Mouse (Mus musculus) stomach, embryonic 16.5 days (tissue): Measurements from ENCODE around the gene Rin2. TPM values are rescaled to one million over a fixed set of nuclear protein-coding genes. Genes with fewer than 3 reads are reported as not detected.
A peak's percentile ranks its signal among the peaks of the same experiment; 100 is the strongest.

ENCODE experiments used
- ATAC-seq: fragments of 200-750 bp; cut with Nextera tagmentation; 2 replicates; pipeline ENCODE4 v1.8.0; 2017; ENCODE audit warnings: moderate number of reproducible peaks, moderate TSS enrichment; ENCODE audit not compliant: insufficient read depth, low FRiP score
- H3K27ac ChIP-seq: fragments of 300-500 bp; sonication (generic); 2 replicates; pipeline ENCODE4 v1.5.1; 2014; ENCODE audit warnings: low read length
- H3K27me3 ChIP-seq: fragments of 300-500 bp; sonication (generic); 2 replicates; pipeline ENCODE4 v1.6.1; 2014; ENCODE audit warnings: low read length, control low read depth, mixed read lengths; ENCODE audit not compliant: control insufficient read depth, insufficient read depth
- H3K36me3 ChIP-seq: fragments of 300-500 bp; sonication (generic); 2 replicates; pipeline ENCODE4 v1.6.1; 2014; ENCODE audit warnings: low read length; ENCODE audit not compliant: control insufficient read depth, insufficient read depth
- H3K4me1 ChIP-seq: fragments of 300-500 bp; sonication (generic); 2 replicates; pipeline ENCODE4 v1.6.1; 2014; ENCODE audit warnings: low read length, control low read depth, mixed read lengths; ENCODE audit not compliant: control insufficient read depth, insufficient read depth
- H3K4me2 ChIP-seq: fragments of 300-500 bp; sonication (generic); 2 replicates; pipeline ENCODE4 v1.6.1; 2014; ENCODE audit warnings: low read depth, low read length, mixed read lengths
- H3K4me3 ChIP-seq: fragments of 300-500 bp; sonication (generic); replicated peaks from 2 replicates; pipeline ENCODE4 v1.5.1; 2014; ENCODE audit warnings: mild to moderate bottlenecking, low read length
- H3K9ac ChIP-seq: fragments of 300-500 bp; sonication (generic); 2 replicates; pipeline ENCODE4 v1.6.1; 2014; ENCODE audit warnings: low read length
- H3K9me3 ChIP-seq: fragments of 300-500 bp; sonication (generic); replicated peaks from 2 replicates; pipeline ENCODE4 v1.6.1; 2016; ENCODE audit warnings: low read length, control low read depth; ENCODE audit not compliant: control insufficient read depth
- WGBS: fragments of 180-500 bp; shearing (Covaris S2); extraction: QIAGEN DNeasy Blood & Tissue Kit; methylation state at CpG from one replicate; pipeline ENCODE4 v1.1.7; 2014; 5-methylcytosine and 5-hydroxymethylcytosine counted together
- polyA plus RNA-seq: library from polyadenylated mRNA; unstranded; fragments of >200 nt; fragmentation: Nextera tagmentation; extraction: Ambion mirVana; gene quantifications from 2 replicates; pipeline ENCODE4 v1.2.1, GENCODE M21; 2015

Rin2 gene
- polyA plus RNA-seq, 1 experiment from 2014 or later = 37.3 TPM

- peak overlapping the region; percentile 78 for H3K27ac ChIP-seq
- H3K27me3 ChIP-seq = no peaks in the 10 kb centered on the region
- H3K4me2 ChIP-seq = peak overlapping the region; percentile 55
- no peaks in the 10 kb centered on the region for H3K9me3 ChIP-seq
- peak overlapping the region; percentile 40 for H3K4me3 ChIP-seq
- WGBS = 18% methylated on average over 3 of the region's 3 CpGs
- H3K9ac ChIP-seq = peak overlapping the region; percentile 59
- peaks cover 37% of the 10 kb centered on the region for H3K4me1 ChIP-seq
- no peak for ATAC-seq
- H3K36me3 ChIP-seq = no peaks in the 10 kb centered on the region
Measured at GRCm38 (mm10) chr2:145786618-145786932, 111.6 kb downstream of the Rin2 start.

- H3K9ac ChIP-seq = no peak overlapping the region
- H3K4me1 ChIP-seq = peaks cover 37% of the 10 kb centered on the region
- H3K36me3 ChIP-seq = no peaks in the 10 kb centered on the region
- no peaks in the 10 kb centered on the region for H3K9me3 ChIP-seq
- H3K4me2 ChIP-seq = peak overlapping the region; percentile 55; the same call in 1 of the 2 replicates
- 57% methylated on average over 7 of the region's 7 CpGs for WGBS
- no peaks in the 10 kb centered on the region for H3K27me3 ChIP-seq
- H3K4me3 ChIP-seq = peak overlapping the region; percentile 13
- peak; percentile 67; the same call in 1 of the 2 replicates for ATAC-seq
- H3K27ac ChIP-seq = peak overlapping the region; percentile 42; the same call in 1 of the 2 replicates
Measured at GRCm38 (mm10) chr2:145787486-145787885, 112.5 kb downstream of the Rin2 start.

- Histone ChIP-seq H3K27me3 (no peaks in the 10 kb centered on the region), H3K4me2 (no peak overlapping the region), H3K9ac (no peak overlapping the region), H3K4me3 (no peak overlapping the region), H3K4me1 (peaks cover 29% of the 10 kb centered on the region), H3K9me3 (no peaks in the 10 kb centered on the region), H3K36me3 (no peaks in the 10 kb centered on the region), H3K27ac (no peak overlapping the region)
- ATAC-seq = no peak
- WGBS = 95% methylated on average over 3 of the region's 3 CpGs
Measured at GRCm38 (mm10) chr2:145788562-145789346, 113.7 kb downstream of the Rin2 start.

- no peaks in the 10 kb centered on the region for H3K36me3 ChIP-seq
- 37% methylated on average over 1 of the region's 1 CpGs for WGBS
Measured at GRCm38 (mm10) chr2:145793702-145794101, 118.7 kb downstream of the Rin2 start.

GRCm38 (mm10) chr2:145794318-145794954 lies 119.4 kb downstream of the Rin2 start:
- peak; percentile 49; the same call in 1 of the 2 replicates for ATAC-seq

More at GRCm38 (mm10) chr2:145793702-145794101, 118.7 kb downstream of the Rin2 start:
- Histone ChIP-seq H3K27ac (no peak overlapping the region), H3K4me3 (no peak overlapping the region), H3K4me1 (no peaks in the 10 kb centered on the region), H3K9me3 (no peaks in the 10 kb centered on the region), H3K4me2 (no peak overlapping the region), H3K27me3 (no peaks in the 10 kb centered on the region), H3K9ac (no peak overlapping the region)
- ATAC-seq = no peak

GRCm38 (mm10) chr2:145797851-145798250 lies 122.8 kb downstream of the Rin2 start:
- no peak for ATAC-seq
- WGBS = 63% methylated on average over 1 of the region's 1 CpGs

More at GRCm38 (mm10) chr2:145794318-145794954, 119.4 kb downstream of the Rin2 start:
- Histone ChIP-seq H3K4me2 (no peak overlapping the region), H3K27me3 (no peaks in the 10 kb centered on the region), H3K36me3 (no peaks in the 10 kb centered on the region), H3K4me1 (no peaks in the 10 kb centered on the region), H3K9me3 (no peaks in the 10 kb centered on the region), H3K4me3 (no peak overlapping the region), H3K9ac (no peak overlapping the region), H3K27ac (no peak overlapping the region)
- whole genome bisulfite sequencing = 39% methylated on average over 5 of the region's 5 CpGs

GRCm38 (mm10) chr2:145798954-145799353 lies 123.9 kb downstream of the Rin2 start:
- Histone ChIP-seq H3K36me3 (no peaks in the 10 kb centered on the region), H3K4me3 (no peak overlapping the region), H3K4me1 (no peaks in the 10 kb centered on the region), H3K27me3 (no peaks in the 10 kb centered on the region), H3K4me2 (no peak overlapping the region), H3K9me3 (no peaks in the 10 kb centered on the region), H3K27ac (no peak overlapping the region), H3K9ac (no peak overlapping the region)
- no peak for ATAC-seq
- 69% methylated on average over 3 of the region's 3 CpGs for WGBS

More at GRCm38 (mm10) chr2:145797851-145798250, 122.8 kb downstream of the Rin2 start:
- no peaks in the 10 kb centered on the region for H3K9me3 ChIP-seq
- no peaks in the 10 kb centered on the region for H3K36me3 ChIP-seq
- no peak overlapping the region for H3K27ac ChIP-seq
- H3K4me2 ChIP-seq = no peak overlapping the region
- H3K4me3 ChIP-seq = no peak overlapping the region
- H3K4me1 ChIP-seq = no peaks in the 10 kb centered on the region
- H3K27me3 ChIP-seq = no peaks in the 10 kb centered on the region
- no peak overlapping the region for H3K9ac ChIP-seq

GRCm38 (mm10) chr2:145801322-145802052 lies 126.5 kb downstream of the Rin2 start:
- Histone ChIP-seq H3K9ac (no peak overlapping the region), H3K4me3 (no peak overlapping the region), H3K4me1 (no peaks in the 10 kb centered on the region), H3K9me3 (peaks cover 6% of the 10 kb centered on the region; the same call in 1 of the 2 replicates), H3K27me3 (no peaks in the 10 kb centered on the region), H3K27ac (no peak overlapping the region), H3K36me3 (0 out of 2 replicates have a peak, but pooled peaks cover 3% of the 10 kb centered on the region), H3K4me2 (no peak overlapping the region)
- no peak for ATAC-seq
- 82% methylated on average over 9 of the region's 9 CpGs for WGBS
